Mouse (Mus musculus): ENCODE data around the gene Mapk6.

The Mapk6 gene

GRCm38 (mm10) chr9:75424358-75425150 lies 14.7 kb upstream of the Mapk6 start:
- no peak for DNase-seq (ENCODE audit: low spot score)

GRCm38 (mm10) chr9:75423683-75424082 lies 13.9 kb upstream of the Mapk6 start:
- DNase-seq (ENCODE audit: low spot score): no peak

GRCm38 (mm10) chr9:75422251-75422691 lies 12.5 kb upstream of the Mapk6 start:
- DNase-seq (ENCODE audit: low spot score): no peak

GRCm38 (mm10) chr9:75414204-75414603 lies 4.4 kb upstream of the Mapk6 start:
- no peak for DNase-seq (ENCODE audit: low spot score)

GRCm38 (mm10) chr9:75413206-75413605 lies 3.4 kb upstream of the Mapk6 start:
- no peak for DNase-seq (ENCODE audit: low spot score)

GRCm38 (mm10) chr9:75411584-75411983 lies 1.8 kb upstream of the Mapk6 start:
- no peak for DNase-seq (ENCODE audit: low spot score)

GRCm38 (mm10) chr9:75410868-75411487 lies 1.2 kb upstream of the Mapk6 start:
- DNase-seq (ENCODE audit: low spot score): no peak

GRCm38 (mm10) chr9:75409031-75409851 lies 564 bp downstream of the Mapk6 start:
- no peak for DNase-seq (ENCODE audit: low spot score)

- DNase-seq (ENCODE audit: low spot score): no peak
These were observed 1.5 kb downstream of the Mapk6 start for GRCm38 (mm10) chr9:75408204-75408826.

- DNase-seq (ENCODE audit: low spot score): no peak
These were observed 2.0 kb downstream of the Mapk6 start for GRCm38 (mm10) chr9:75407803-75408202.

- no peak for DNase-seq (ENCODE audit: low spot score)
These were observed 3.7 kb downstream of the Mapk6 start for GRCm38 (mm10) chr9:75406121-75406520.

- DNase-seq (ENCODE audit: low spot score): no peak
These were observed 6.3 kb downstream of the Mapk6 start for GRCm38 (mm10) chr9:75403520-75403919.

GRCm38 (mm10) chr9:75401593-75402504 lies 8.0 kb downstream of the Mapk6 start:
- DNase-seq (ENCODE audit: low spot score): no peak

GRCm38 (mm10) chr9:75400639-75401038 lies 9.2 kb downstream of the Mapk6 start:
- no peak for DNase-seq (ENCODE audit: low spot score)

GRCm38 (mm10) chr9:75399069-75399468 lies 10.7 kb downstream of the Mapk6 start:
- DNase-seq (ENCODE audit: low spot score): no peak

GRCm38 (mm10) chr9:75395971-75396370 lies 13.8 kb downstream of the Mapk6 start:
- no peak for DNase-seq (ENCODE audit: low spot score)

GRCm38 (mm10) chr9:75393251-75393650 lies 16.6 kb downstream of the Mapk6 start:
- DNase-seq (ENCODE audit: low spot score): no peak

GRCm38 (mm10) chr9:75385218-75385974 lies 24.4 kb downstream of the Mapk6 start:
- DNase-seq (ENCODE audit: low spot score): no peak

GRCm38 (mm10) chr9:75384337-75384962 lies 25.4 kb downstream of the Mapk6 start:
- no peak for DNase-seq (ENCODE audit: low spot score)

GRCm38 (mm10) chr9:75383785-75384184 lies 26.0 kb downstream of the Mapk6 start:
- DNase-seq (ENCODE audit: low spot score): no peak

Measured in layer of hippocampus, adult 9-10 months (tissue).